Mouse (Mus musculus) lung, adult 2 months (tissue): ENCODE measurements around the gene Gorasp1.

Experiments used
- CTCF ChIP-seq: fragments of 200-500 bp; IDR thresholded peaks from 2 replicates; pipeline ENCODE4 v1.5.1; 2011; ENCODE audit warnings: mild to moderate bottlenecking, low read length, control low read depth; ENCODE audit not compliant: insufficient read depth
- POLR2A ChIP-seq: fragments of 200-500 bp; IDR thresholded peaks from 2 replicates; pipeline ENCODE4 v1.6.1; 2011; ENCODE audit warnings: low read depth, mild to moderate bottlenecking, control low read depth, low read length, borderline replicate concordance; ENCODE audit errors: extremely low read depth

DNA sequence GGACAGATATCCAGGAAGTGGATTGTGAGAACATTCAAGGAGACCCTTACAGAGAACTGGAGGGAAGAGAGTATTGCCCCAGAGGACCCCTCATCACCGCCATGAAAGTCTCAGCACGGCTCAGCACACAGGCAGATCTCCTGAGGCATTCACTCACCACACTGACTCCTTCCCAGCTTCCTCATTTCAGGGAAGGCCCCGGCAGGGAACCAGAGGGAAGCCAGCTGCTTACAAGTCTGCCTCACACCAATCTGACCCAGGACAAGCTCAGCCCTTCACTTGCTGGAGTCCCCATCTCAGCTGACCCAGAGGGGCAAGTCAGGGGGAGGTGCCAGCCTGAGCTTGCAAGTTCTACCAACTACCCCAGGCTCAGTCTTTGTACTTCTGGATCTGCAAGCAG lies 11.4 kb upstream of the Gorasp1 start:
- TF ChIP-seq CTCF (no peak), POLR2A (no peak)
